Comparison of ENCODE assay signal across 9 mouse cellular contexts in the genomic region with DNA sequence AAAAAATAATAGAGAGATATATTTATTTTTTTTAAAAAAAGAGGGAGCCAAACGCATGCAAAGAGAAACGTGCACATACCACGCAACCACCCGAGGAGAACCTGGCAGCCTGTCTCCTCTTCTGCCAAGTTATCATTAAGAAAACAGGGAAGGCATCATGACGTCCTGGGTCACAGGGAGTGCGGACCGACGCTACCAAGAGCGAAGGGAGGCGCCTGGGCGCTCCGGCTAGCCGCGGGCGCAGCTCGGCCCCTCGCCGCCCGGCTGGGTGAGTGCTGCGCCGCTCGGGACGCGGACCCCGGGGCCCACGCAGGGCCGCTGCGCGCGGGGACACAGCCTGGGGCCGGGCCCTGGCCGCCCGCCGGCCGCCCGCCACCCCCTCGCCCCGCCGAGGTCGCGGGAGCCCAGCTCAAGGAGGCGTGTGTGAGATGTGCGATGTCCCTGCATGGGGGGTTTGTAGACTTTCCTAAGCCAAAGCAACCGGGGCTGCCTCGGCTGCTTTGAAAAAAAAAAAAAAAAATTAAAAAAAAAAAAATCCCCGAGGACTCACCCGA. TPM values are rescaled to one million over a fixed set of nuclear protein-coding genes. Genes with fewer than 3 reads are reported as not detected.
DNase-seq lines count a peak whose midpoint lies in the region; ATAC-seq and TF ChIP-seq lines count a peak whose summit lies in the region.
"Had no signal": no experiment of that assay in that cellular context is flagged by ENCODE, and none has a peak within 500 bp of the region (broad histone marks: within the 10 kb centered on the region; RNA-seq: fewer than 3 reads in every experiment).

No protein-coding gene starts in this region.

- peaks cover 5% of the 10 kb centered on the region for H3K4me1 ChIP-seq in testis, adult 2 months (ENCODE audit: control insufficient read depth, insufficient read depth, low read length)
- peaks cover 13% of the 10 kb centered on the region; the same call in 1 of the 2 replicates for H3K4me1 ChIP-seq in forebrain, embryonic 13.5 days
- peaks cover 21% of the 10 kb centered on the region for H3K4me1 ChIP-seq in hindbrain, embryonic 13.5 days (replicated peaks)
- peaks cover 17% of the 10 kb centered on the region for H3K4me1 ChIP-seq in lung, embryonic 15.5 days

- under 1% methylated on average over 43 of the region's 47 CpGs for WGBS in forebrain, embryonic 13.5 days
- WGBS in hindbrain, embryonic 13.5 days: under 1% methylated on average over 47 of the region's 47 CpGs
- under 1% methylated on average over 47 of the region's 47 CpGs for WGBS in lung, embryonic 15.5 days

- peaks cover 4% of the 10 kb centered on the region; the same call in 1 of the 2 replicates for H3K27me3 ChIP-seq in testis, adult 2 months (ENCODE audit: control insufficient read depth, insufficient read depth, low read length)
- H3K27me3 ChIP-seq in forebrain, embryonic 13.5 days: no peaks in the 10 kb centered on the region
- no peaks in the 10 kb centered on the region for H3K27me3 ChIP-seq in hindbrain, embryonic 13.5 days
- no peaks in the 10 kb centered on the region for H3K27me3 ChIP-seq in lung, embryonic 15.5 days

- no peak for TF ChIP-seq CTCF in testis, adult 2 months (IDR thresholded peaks at IDR 0.05; ENCODE audit: control insufficient read depth, insufficient read depth, insufficient replicate concordance, low read depth, low read length)

- peak overlapping the region; percentile 27 for H3K4me3 ChIP-seq in testis, adult 2 months (ENCODE audit: control insufficient read depth, low read depth, low read length)
- H3K4me3 ChIP-seq in forebrain, embryonic 13.5 days: peak overlapping the region; percentile 65
- peak overlapping the region; percentile 66 for H3K4me3 ChIP-seq in hindbrain, embryonic 13.5 days
- peak overlapping the region; percentile 66 for H3K4me3 ChIP-seq in lung, embryonic 15.5 days

- H3K9me3 ChIP-seq in forebrain, embryonic 13.5 days (replicated peaks): no peaks in the 10 kb centered on the region
- no peaks in the 10 kb centered on the region for H3K9me3 ChIP-seq in hindbrain, embryonic 13.5 days
- no peaks in the 10 kb centered on the region for H3K9me3 ChIP-seq in lung, embryonic 15.5 days

- peak overlapping the region; percentile 98 for H3K4me2 ChIP-seq in forebrain, embryonic 13.5 days
- peak overlapping the region; percentile 80 for H3K4me2 ChIP-seq in hindbrain, embryonic 13.5 days
- H3K4me2 ChIP-seq in lung, embryonic 15.5 days: peak overlapping the region; percentile 99

- H3K36me3 ChIP-seq in testis, adult 2 months (ENCODE audit: control insufficient read depth, insufficient read depth, low read length): no peaks in the 10 kb centered on the region
- H3K36me3 ChIP-seq in forebrain, embryonic 13.5 days (ENCODE audit: poor library complexity, severe bottlenecking): no peaks in the 10 kb centered on the region
- no peaks in the 10 kb centered on the region for H3K36me3 ChIP-seq in hindbrain, embryonic 13.5 days
- H3K36me3 ChIP-seq in lung, embryonic 15.5 days: no peaks in the 10 kb centered on the region
- H3K36me3 ChIP-seq: G1E had no signal

- TF ChIP-seq POLR2A in testis, adult 2 months (IDR thresholded peaks at IDR 0.05; ENCODE audit: control insufficient read depth, low read depth, low read length): no peak

- H3K27ac ChIP-seq in testis, adult 2 months (ENCODE audit: control insufficient read depth, insufficient read depth, low read depth, low read length): no peak overlapping the region
- H3K27ac ChIP-seq in forebrain, embryonic 13.5 days: no peak overlapping the region
- peak overlapping the region; percentile 89 for H3K27ac ChIP-seq in hindbrain, embryonic 13.5 days
- peak overlapping the region; percentile 76 for H3K27ac ChIP-seq in lung, embryonic 15.5 days

- DNase-seq in testis, postnatal 10 days (ENCODE audit: low spot score): no peak
- DNase-seq in layer of hippocampus, postnatal 25 days (ENCODE audit: extremely low spot score in 1 of 2, low spot score in 1 of 2): peak; percentile 21 to 24
- peak; percentile 55 for DNase-seq in right cerebral cortex, postnatal 25 days
- DNase-seq in thymus, postnatal 25 days: no peak

- peak overlapping the region; percentile 84 for H3K9ac ChIP-seq in forebrain, embryonic 13.5 days
- H3K9ac ChIP-seq in hindbrain, embryonic 13.5 days: peak overlapping the region; percentile 90
- peak overlapping the region; percentile 71 for H3K9ac ChIP-seq in lung, embryonic 15.5 days

- ATAC-seq in forebrain, embryonic 13.5 days: peak; percentile 85
- peak; percentile 85 for ATAC-seq in hindbrain, embryonic 13.5 days (ENCODE audit: low FRiP score)
- peak; percentile 80 for ATAC-seq in lung, embryonic 15.5 days (ENCODE audit: borderline replicate concordance, extremely low read depth, low FRiP score, low TSS enrichment)

RNA-seq across cellular contexts. Expression of gene Esrrg, which starts 43.2 kb away (rescaled TPM):
- 0.28 and 0.41 TPM in 2 replicates for polyA plus RNA-seq in testis, adult 2 months (2012; rRNA removed)
- polyA plus RNA-seq in forebrain, embryonic 13.5 days (2015; fragmentation: Nextera tagmentation; extraction: Ambion mirVana): 9.3 and 9.7 TPM in 2 replicates
- polyA plus RNA-seq in hindbrain, embryonic 13.5 days (2015; fragmentation: Nextera tagmentation; extraction: Ambion mirVana): 28.4 and 28.9 TPM in 2 replicates
- total RNA-seq in layer of hippocampus, postnatal 25 days (2021): 10 to 100 TPM; 12.0 to 12.6 TPM
- 0.98 and 2.1 TPM in 2 replicates for polyA plus RNA-seq in lung, embryonic 15.5 days (2015; fragmentation: Nextera tagmentation; extraction: Ambion mirVana)
- polyA plus RNA-seq: G1E had no signal

Comparison
In these comparisons a context has a peak if more than half of its experiments do, and no peak if none do; other contexts are left out.
1. H3K27ac ChIP-seq: peak in hindbrain, embryonic 13.5 days (single experiment) and lung, embryonic 15.5 days (single experiment); none in testis, adult 2 months (single experiment) and forebrain, embryonic 13.5 days (single experiment).
2. DNase-seq: peak in layer of hippocampus, postnatal 25 days (2 of 2) and right cerebral cortex, postnatal 25 days (single experiment); none in testis, postnatal 10 days (single experiment) and thymus, postnatal 25 days (single experiment).
3. Peak in every context shown above with its lines, with median percentiles within 50 percentile points of each other: H3K4me3 ChIP-seq, ATAC-seq, H3K4me2 ChIP-seq and H3K9ac ChIP-seq.